Mouse (Mus musculus) neutrophil, adult 65 days (primary cell): ENCODE measurements around the gene Klhl4. TPM values are rescaled to one million over a fixed set of nuclear protein-coding genes. Genes with fewer than 3 reads are reported as not detected.

ENCODE experiments used
- total RNA-seq: library from RNA; stranded (reverse); gene quantifications from 2 replicates; pipeline ENCODE4 v1.2.4, GENCODE M21; 2023

The Klhl4 gene
- not detected in 2 replicates for total RNA-seq

GRCm38 (mm10) chrX:114473782-114474731 lies at the start of gene Klhl4:
Gene Klhl4, plus strand, starts transcription at chrX:114474333.

